Mouse (Mus musculus) intestine, embryonic 14.5 days (tissue): Measurements from ENCODE around the gene Ptprs. TPM values are rescaled to one million over a fixed set of nuclear protein-coding genes. Genes with fewer than 3 reads are reported as not detected.

Experiments
- ATAC-seq: fragments of 200-750 bp; cut with Nextera tagmentation; replicated peaks from 2 replicates; pipeline ENCODE4 v1.8.0; 2017; ENCODE audit warnings: low read depth, moderate number of reproducible peaks, moderate TSS enrichment, moderate library complexity; ENCODE audit not compliant: low FRiP score, low TSS enrichment
- DNase-seq: peaks from one replicate; pipeline ENCODE4 v3.0.0-alpha.2; 2018; ENCODE audit warnings: low spot score
- H3K27ac ChIP-seq: fragments of 300-500 bp; sonication (generic); 2 replicates; pipeline ENCODE4 v1.5.1; 2014; ENCODE audit warnings: low read depth, mild to moderate bottlenecking, control low read depth
- H3K27me3 ChIP-seq: fragments of 300-500 bp; sonication (generic); replicated peaks from 2 replicates; pipeline ENCODE4 v1.6.1; 2014; ENCODE audit warnings: low read length, control low read depth; ENCODE audit not compliant: control insufficient read depth, insufficient read depth
- H3K36me3 ChIP-seq: fragments of 300-500 bp; sonication (generic); 2 replicates; pipeline ENCODE4 v1.6.1; 2014; ENCODE audit warnings: low read length, control low read depth; ENCODE audit not compliant: control insufficient read depth, insufficient read depth
- H3K4me1 ChIP-seq: fragments of 300-500 bp; sonication (generic); replicated peaks from 2 replicates; pipeline ENCODE4 v1.6.1; 2014; ENCODE audit warnings: low read length, control low read depth, mixed read lengths; ENCODE audit not compliant: control insufficient read depth, insufficient read depth
- H3K4me2 ChIP-seq: fragments of 300-500 bp; sonication (generic); 2 replicates; pipeline ENCODE4 v1.6.1; 2014; ENCODE audit warnings: low read length
- H3K4me3 ChIP-seq: fragments of 300-500 bp; sonication (generic); 2 replicates; pipeline ENCODE4 v1.5.1; 2014; ENCODE audit warnings: low read depth, low read length, control low read depth, mixed read lengths
- H3K9ac ChIP-seq: fragments of 300-500 bp; sonication (generic); 2 replicates; pipeline ENCODE4 v1.6.1; 2014; ENCODE audit warnings: mild to moderate bottlenecking, low read length
- H3K9me3 ChIP-seq: fragments of 300-500 bp; sonication (generic); 2 replicates; pipeline ENCODE4 v1.6.1; 2016; ENCODE audit warnings: low read length, control low read depth; ENCODE audit not compliant: control insufficient read depth
- WGBS: fragments of 180-500 bp; shearing (Covaris S2); extraction: QIAGEN DNeasy Blood & Tissue Kit; methylation state at CpG from one replicate; pipeline ENCODE4 v1.1.7; 2014; 5-methylcytosine and 5-hydroxymethylcytosine counted together
- polyA plus RNA-seq: library from polyadenylated mRNA; unstranded; fragments of >200 nt; fragmentation: Nextera tagmentation; extraction: Ambion mirVana; gene quantifications from 2 replicates; pipeline ENCODE4 v1.2.1, GENCODE M21; 2014

Gene Ptprs
- polyA plus RNA-seq, 1 experiment from 2014 or later = 99.6 TPM

- Histone ChIP-seq H3K36me3 (no peaks in the 10 kb centered on the region), H3K4me2 (no peak overlapping the region), H3K4me3 (no peak overlapping the region), H3K9ac (no peak overlapping the region), H3K9me3 (no peaks in the 10 kb centered on the region), H3K4me1 (no peaks in the 10 kb centered on the region; the same call in 1 of the 2 replicates), H3K27ac (no peak overlapping the region), H3K27me3 (no peaks in the 10 kb centered on the region)
- DNase-seq = no peak
- WGBS = 94% methylated on average over 9 of the region's 9 CpGs
- no peak for ATAC-seq
These were observed 9.6 kb upstream of the Ptprs start for GRCm38 (mm10) chr17:56485926-56486325.

- no peaks in the 10 kb centered on the region for H3K9me3 ChIP-seq
- ATAC-seq (no peak), DNase-seq (no peak)
- H3K27me3 ChIP-seq = no peaks in the 10 kb centered on the region
- 64% methylated on average over 9 of the region's 9 CpGs for WGBS
- no peaks in the 10 kb centered on the region for H3K36me3 ChIP-seq
- no peak overlapping the region for H3K4me2 ChIP-seq
- H3K9ac ChIP-seq = no peak overlapping the region
- H3K4me3 ChIP-seq = no peak overlapping the region
- no peak overlapping the region for H3K27ac ChIP-seq
- no peaks in the 10 kb centered on the region; the same call in 1 of the 2 replicates for H3K4me1 ChIP-seq
These were observed 8.8 kb upstream of the Ptprs start for GRCm38 (mm10) chr17:56485118-56485517.

GRCm38 (mm10) chr17:56482671-56483070 lies 6.4 kb upstream of the Ptprs start:
- H3K27ac ChIP-seq = no peak overlapping the region
- ATAC-seq = no peak
- no peaks in the 10 kb centered on the region for H3K36me3 ChIP-seq
- no peaks in the 10 kb centered on the region for H3K27me3 ChIP-seq
- H3K9ac ChIP-seq = no peak overlapping the region
- DNase-seq = no peak
- H3K4me1 ChIP-seq = no peaks in the 10 kb centered on the region; the same call in 1 of the 2 replicates
- no peaks in the 10 kb centered on the region for H3K9me3 ChIP-seq
- H3K4me3 ChIP-seq = no peak overlapping the region
- H3K4me2 ChIP-seq = no peak overlapping the region
- WGBS = 67% methylated on average over 1 of the region's 1 CpGs

- peak; percentile 85 for DNase-seq
- H3K4me1 ChIP-seq = peaks cover 8% of the 10 kb centered on the region
- no peak overlapping the region for H3K4me3 ChIP-seq
- ATAC-seq = no peak
- 19% methylated on average over 6 of the region's 6 CpGs for WGBS
- H3K9me3 ChIP-seq = peaks cover 5% of the 10 kb centered on the region; the same call in 1 of the 2 replicates
- H3K9ac ChIP-seq = no peak overlapping the region
- H3K4me2 ChIP-seq = no peak overlapping the region
- H3K27ac ChIP-seq = no peak overlapping the region
- H3K36me3 ChIP-seq = no peaks in the 10 kb centered on the region
- peaks cover 11% of the 10 kb centered on the region for H3K27me3 ChIP-seq
These were observed 3.1 kb upstream of the Ptprs start for GRCm38 (mm10) chr17:56479358-56479757.

GRCm38 (mm10) chr17:56478191-56478611 lies 1.9 kb upstream of the Ptprs start:
- Histone ChIP-seq H3K27ac (no peak overlapping the region), H3K36me3 (no peaks in the 10 kb centered on the region), H3K9ac (no peak overlapping the region), H3K4me3 (no peak overlapping the region), H3K27me3 (peaks cover 23% of the 10 kb centered on the region), H3K9me3 (peaks cover 5% of the 10 kb centered on the region; the same call in 1 of the 2 replicates), H3K4me2 (no peak overlapping the region), H3K4me1 (peaks cover 19% of the 10 kb centered on the region)
- ATAC-seq (no peak), DNase-seq (no peak)
- WGBS = 57% methylated on average over 11 of the region's 11 CpGs

- Histone ChIP-seq H3K4me1 (peaks cover 28% of the 10 kb centered on the region), H3K27ac (no peak overlapping the region), H3K27me3 (peaks cover 32% of the 10 kb centered on the region), H3K9me3 (peaks cover 5% of the 10 kb centered on the region; the same call in 1 of the 2 replicates), H3K4me2 (no peak overlapping the region), H3K4me3 (no peak overlapping the region), H3K9ac (no peak overlapping the region), H3K36me3 (no peaks in the 10 kb centered on the region)
- WGBS = 90% methylated on average over 19 of the region's 19 CpGs
- no peak for DNase-seq
- ATAC-seq = no peak
These were observed 1.0 kb upstream of the Ptprs start for GRCm38 (mm10) chr17:56477191-56477818.

GRCm38 (mm10) chr17:56475584-56476401 lies 490 bp downstream of the Ptprs start:
- Histone ChIP-seq H3K9me3 (peaks cover 5% of the 10 kb centered on the region; the same call in 1 of the 2 replicates), H3K4me1 (peaks cover 39% of the 10 kb centered on the region), H3K4me2 (peak overlapping the region; percentile 100), H3K4me3 (peak overlapping the region; percentile 76), H3K36me3 (no peaks in the 10 kb centered on the region), H3K27ac (peak overlapping the region; percentile 77), H3K9ac (peak overlapping the region; percentile 86), H3K27me3 (peaks cover 33% of the 10 kb centered on the region)
- peak; percentile 50; the same call in 1 of the 2 replicates for ATAC-seq
- DNase-seq = peak; percentile 93
- WGBS = under 1% methylated on average over 49 of the region's 66 CpGs

- Histone ChIP-seq H3K27ac (peak overlapping the region; percentile 77; the same call in 1 of the 2 replicates), H3K4me2 (peak overlapping the region; percentile 100), H3K4me1 (peaks cover 47% of the 10 kb centered on the region), H3K36me3 (no peaks in the 10 kb centered on the region), H3K9ac (peak overlapping the region; percentile 86), H3K4me3 (peak overlapping the region; percentile 76), H3K27me3 (peaks cover 33% of the 10 kb centered on the region), H3K9me3 (peaks cover 5% of the 10 kb centered on the region; the same call in 1 of the 2 replicates)
- WGBS = 1% methylated on average over 24 of the region's 24 CpGs
- peak; percentile 80 for DNase-seq
- ATAC-seq = no peak
These were observed 1.3 kb downstream of the Ptprs start for GRCm38 (mm10) chr17:56474831-56475581.
